ENCODE assay signal across 22 mouse cellular contexts in genomic region chr6:40009718-40010117, GRCm38 (mm10).
DNase-seq lines count a peak whose midpoint lies in the region; ATAC-seq and TF ChIP-seq lines count a peak whose summit lies in the region.
"Had no signal": no experiment of that assay in that cellular context is flagged by ENCODE, and none has a peak within 500 bp of the region (broad histone marks: within the 10 kb centered on the region; RNA-seq: fewer than 3 reads in every experiment).

No protein-coding gene starts in this region.

- no peak for TF ChIP-seq EP300 in heart, adult 2 months (IDR thresholded peaks at IDR 0.05; ENCODE audit: insufficient read depth, low read depth, low read length)
- TF ChIP-seq EP300 in lung, postnatal 0 days (IDR thresholded peaks at IDR 0.05): no peak

- H3K9me3 ChIP-seq in heart, embryonic 10.5 days: no peaks in the 10 kb centered on the region
- no peaks in the 10 kb centered on the region for H3K9me3 ChIP-seq in midbrain, embryonic 13.5 days
- no peaks in the 10 kb centered on the region for H3K9me3 ChIP-seq in midbrain, embryonic 16.5 days (replicated peaks; ENCODE audit: control insufficient read depth, low read length, poor library complexity, severe bottlenecking)
- no peaks in the 10 kb centered on the region for H3K9me3 ChIP-seq in lung, postnatal 0 days (ENCODE audit: low read length)
- H3K9me3 ChIP-seq: embryonic facial prominence, embryonic 15.5 days; forebrain, embryonic 10.5 days; heart, embryonic 13.5 days had no signal

- no peak for ATAC-seq in midbrain, embryonic 13.5 days
- ATAC-seq in midbrain, embryonic 16.5 days: no peak
- ATAC-seq in lung, postnatal 0 days: no peak
- ATAC-seq: forebrain, embryonic 14.5 days; intestine, embryonic 16.5 days had no signal

- H3K9ac ChIP-seq in heart, adult 2 months (ENCODE audit: low read depth, low read length): no peak overlapping the region
- H3K9ac ChIP-seq in midbrain, embryonic 13.5 days (replicated peaks): no peak overlapping the region
- H3K9ac ChIP-seq in midbrain, embryonic 16.5 days (ENCODE audit: low read depth, low read length): no peak overlapping the region
- no peak overlapping the region for H3K9ac ChIP-seq in lung, postnatal 0 days (replicated peaks; ENCODE audit: low read depth)
- H3K9ac ChIP-seq: embryonic facial prominence, embryonic 15.5 days; heart, embryonic 13.5 days had no signal

- intact Hi-C loops in heart, adult 2 months (cut with DNase I): no loop called here

- H3K4me2 ChIP-seq in midbrain, embryonic 13.5 days (replicated peaks): no peak overlapping the region
- H3K4me2 ChIP-seq in midbrain, embryonic 16.5 days (ENCODE audit: low read length): no peak overlapping the region
- no peak overlapping the region for H3K4me2 ChIP-seq in lung, postnatal 0 days (replicated peaks; ENCODE audit: low read depth, low read length)
- H3K4me2 ChIP-seq: embryonic facial prominence, embryonic 15.5 days; heart, embryonic 13.5 days had no signal

- no peak for TF ChIP-seq CTCF in heart, adult 2 months (IDR thresholded peaks at IDR 0.05)
- no peak for TF ChIP-seq CTCF in lung, postnatal 0 days (IDR thresholded peaks at IDR 0.05)

- no peak overlapping the region for H3K4me3 ChIP-seq in heart, embryonic 10.5 days
- no peak overlapping the region for H3K4me3 ChIP-seq in heart, adult 2 months
- H3K4me3 ChIP-seq in midbrain, embryonic 13.5 days (replicated peaks): no peak overlapping the region
- H3K4me3 ChIP-seq in midbrain, embryonic 16.5 days (ENCODE audit: low read depth, low read length): no peak overlapping the region
- no peak overlapping the region for H3K4me3 ChIP-seq in lung, postnatal 0 days (ENCODE audit: low read depth, low read length)
- H3K4me3 ChIP-seq: embryonic facial prominence, embryonic 15.5 days; erythroblast, embryonic 14.5 days; forebrain, embryonic 10.5 days; gastrocnemius, adult 2 months; heart, embryonic 13.5 days had no signal

- no peak for TF ChIP-seq POLR2A in heart, adult 2 months (IDR thresholded peaks at IDR 0.05; ENCODE audit: insufficient read depth, low read depth, low read length)

- no peak overlapping the region for H3K27ac ChIP-seq in heart, embryonic 10.5 days
- H3K27ac ChIP-seq in heart, adult 2 months: no peak overlapping the region
- peak overlapping the region; percentile 9; the same call in 1 of the 2 replicates for H3K27ac ChIP-seq in midbrain, embryonic 13.5 days
- no peak overlapping the region for H3K27ac ChIP-seq in midbrain, embryonic 16.5 days (ENCODE audit: low read length)
- H3K27ac ChIP-seq in lung, postnatal 0 days (ENCODE audit: low read length): no peak overlapping the region
- H3K27ac ChIP-seq: embryonic facial prominence, embryonic 15.5 days; forebrain, embryonic 10.5 days; gastrocnemius, adult 2 months; heart, embryonic 13.5 days had no signal

- WGBS in heart, embryonic 10.5 days: 75% methylated on average over 3 of the region's 3 CpGs
- 56% methylated on average over 3 of the region's 3 CpGs for WGBS in heart, adult 2 months
- WGBS in midbrain, embryonic 13.5 days: 61% methylated on average over 3 of the region's 3 CpGs
- WGBS in midbrain, embryonic 16.5 days: 58% methylated on average over 3 of the region's 3 CpGs
- WGBS in lung, postnatal 0 days: 65% methylated on average over 3 of the region's 3 CpGs

- no peaks in the 10 kb centered on the region for H3K79me2 ChIP-seq in heart, adult 2 months (replicated peaks; ENCODE audit: control insufficient read depth, insufficient read depth, low read length)

- H3K4me1 ChIP-seq in heart, embryonic 10.5 days: no peaks in the 10 kb centered on the region
- no peaks in the 10 kb centered on the region for H3K4me1 ChIP-seq in heart, adult 2 months (ENCODE audit: control insufficient read depth, insufficient read depth, low read length)
- H3K4me1 ChIP-seq in midbrain, embryonic 13.5 days (replicated peaks): peaks cover 59% of the 10 kb centered on the region
- H3K4me1 ChIP-seq in midbrain, embryonic 16.5 days (ENCODE audit: control insufficient read depth, insufficient read depth, low read length): peaks cover 39% of the 10 kb centered on the region
- H3K4me1 ChIP-seq in lung, postnatal 0 days (ENCODE audit: insufficient read depth, low read depth, low read length): no peaks in the 10 kb centered on the region
- H3K4me1 ChIP-seq: embryonic facial prominence, embryonic 15.5 days; heart, embryonic 13.5 days had no signal

- no peaks in the 10 kb centered on the region for H3K27me3 ChIP-seq in heart, embryonic 10.5 days (ENCODE audit: insufficient read depth, poor library complexity, severe bottlenecking)
- no peaks in the 10 kb centered on the region for H3K27me3 ChIP-seq in heart, adult 2 months (ENCODE audit: control insufficient read depth, insufficient read depth, low read length)
- H3K27me3 ChIP-seq in midbrain, embryonic 13.5 days: no peaks in the 10 kb centered on the region
- H3K27me3 ChIP-seq in midbrain, embryonic 16.5 days (ENCODE audit: control insufficient read depth, insufficient read depth, low read depth, low read length): no peaks in the 10 kb centered on the region
- no peaks in the 10 kb centered on the region for H3K27me3 ChIP-seq in lung, postnatal 0 days (replicated peaks; ENCODE audit: insufficient read depth, low read length)
- H3K27me3 ChIP-seq: embryonic facial prominence, embryonic 15.5 days; heart, embryonic 13.5 days had no signal

- H3K36me3 ChIP-seq in heart, embryonic 10.5 days: no peaks in the 10 kb centered on the region
- no peaks in the 10 kb centered on the region for H3K36me3 ChIP-seq in heart, adult 2 months (ENCODE audit: control insufficient read depth, insufficient read depth, low read length)
- no peaks in the 10 kb centered on the region for H3K36me3 ChIP-seq in midbrain, embryonic 13.5 days
- no peaks in the 10 kb centered on the region for H3K36me3 ChIP-seq in midbrain, embryonic 16.5 days (ENCODE audit: control insufficient read depth, insufficient read depth, low read length)
- H3K36me3 ChIP-seq in lung, postnatal 0 days (ENCODE audit: insufficient read depth, low read length): no peaks in the 10 kb centered on the region
- H3K36me3 ChIP-seq: embryonic facial prominence, embryonic 15.5 days; forebrain, embryonic 10.5 days; heart, embryonic 13.5 days had no signal

- peak; percentile 33 for DNase-seq in heart, embryonic 10.5 days (ENCODE audit: low spot score)
- no peak for DNase-seq in heart, adult 2 months
- DNase-seq in layer of hippocampus, adult 11-12 months (ENCODE audit: low spot score): peak; percentile 58
- DNase-seq in layer of hippocampus, postnatal 25 days (ENCODE audit: extremely low spot score in 1 of 2, low spot score in 1 of 2): no peak
- DNase-seq in spleen, postnatal 36 days (ENCODE audit: low spot score in 2 of 2): no peak
- no peak for DNase-seq in lung, postnatal 0 days (ENCODE audit: low spot score)
- DNase-seq: adrenal gland, postnatal 14 days; cerebellum, adult 18-20 months; cerebellum, postnatal 36 days; embryo, embryonic 11 days; gastrocnemius, adult 2 months; gastrocnemius, postnatal 25 days; heart, adult 18-20 months; heart, postnatal 36 days had no signal

Comparison
In these comparisons a context has a peak if more than half of its experiments do, and no peak if none do; other contexts are left out.
1. DNase-seq: peak in heart, embryonic 10.5 days (single experiment) and layer of hippocampus, adult 11-12 months (single experiment); none in heart, adult 2 months (0 of 2), layer of hippocampus, postnatal 25 days (0 of 2), spleen, postnatal 36 days (0 of 2) and lung, postnatal 0 days (single experiment).